Mouse (Mus musculus) heart, embryonic 15.5 days (tissue): Measurements from ENCODE around the gene Cpn1. TPM values are rescaled to one million over a fixed set of nuclear protein-coding genes. Genes with fewer than 3 reads are reported as not detected.

Experiments
- ATAC-seq: fragments of 200-750 bp; cut with Nextera tagmentation; replicated peaks from 2 replicates; pipeline ENCODE4 v1.8.0; 2017; ENCODE audit warnings: low read depth, moderate TSS enrichment; ENCODE audit not compliant: insufficient number of reproducible peaks, insufficient read depth, low FRiP score
- H3K27ac ChIP-seq: fragments of 300-500 bp; sonication (generic); 2 replicates; pipeline ENCODE4 v1.5.1; 2015; ENCODE audit warnings: mild to moderate bottlenecking, inconsistent platforms
- H3K27me3 ChIP-seq: fragments of 300-500 bp; sonication (generic); 2 replicates; pipeline ENCODE4 v1.6.1; 2015; ENCODE audit warnings: inconsistent platforms
- H3K36me3 ChIP-seq: fragments of 300-500 bp; sonication (generic); 2 replicates; pipeline ENCODE4 v1.6.1; 2015; ENCODE audit warnings: mild to moderate bottlenecking, inconsistent platforms
- H3K4me1 ChIP-seq: fragments of 300-500 bp; sonication (generic); replicated peaks from 2 replicates; pipeline ENCODE4 v1.6.1; 2015; ENCODE audit warnings: inconsistent platforms
- H3K4me2 ChIP-seq: fragments of 300-500 bp; sonication (generic); 2 replicates; pipeline ENCODE4 v1.6.1; 2015; ENCODE audit warnings: inconsistent platforms, mild to moderate bottlenecking, moderate library complexity
- H3K4me3 ChIP-seq: fragments of 300-500 bp; sonication (generic); 2 replicates; pipeline ENCODE4 v1.5.1; 2015; ENCODE audit warnings: mild to moderate bottlenecking, inconsistent platforms
- H3K9ac ChIP-seq: fragments of 300-500 bp; sonication (generic); 2 replicates; pipeline ENCODE4 v1.6.1; 2015; ENCODE audit warnings: mild to moderate bottlenecking, inconsistent platforms
- H3K9me3 ChIP-seq: fragments of 300-500 bp; sonication (generic); replicated peaks from 2 replicates; pipeline ENCODE4 v1.6.1; 2016; ENCODE audit warnings: inconsistent platforms
- WGBS: fragments of 180-500 bp; shearing (Covaris S2); methylation state at CpG from one replicate; pipeline ENCODE4 v1.1.7; 2015; ENCODE audit warnings: mixed read lengths; 5-methylcytosine and 5-hydroxymethylcytosine counted together
- polyA plus RNA-seq: library from polyadenylated mRNA; unstranded; fragments of >200 nt; fragmentation: Nextera tagmentation; extraction: Ambion mirVana; gene quantifications from 2 replicates; pipeline ENCODE4 v1.2.1, GENCODE M21; 2015

The Cpn1 gene
- polyA plus RNA-seq, 1 experiment from 2014 or later = 0.63 TPM

GRCm38 (mm10) chr19:44008784-44009183, 22.4 kb upstream of the Cpn1 start:
- H3K27ac ChIP-seq = no peak overlapping the region
- no peak overlapping the region for H3K9ac ChIP-seq
- no peaks in the 10 kb centered on the region for H3K36me3 ChIP-seq
- ATAC-seq = no peak
- H3K4me2 ChIP-seq = no peak overlapping the region
- H3K4me3 ChIP-seq = no peak overlapping the region
- no peaks in the 10 kb centered on the region for H3K9me3 ChIP-seq
- H3K4me1 ChIP-seq = no peaks in the 10 kb centered on the region
- no peaks in the 10 kb centered on the region for H3K27me3 ChIP-seq
- WGBS = 71% methylated on average over 15 of the region's 15 CpGs

- no peak for ATAC-seq
- WGBS = 68% methylated on average over 12 of the region's 12 CpGs
- Histone ChIP-seq H3K36me3 (no peaks in the 10 kb centered on the region), H3K27ac (no peak overlapping the region), H3K4me1 (no peaks in the 10 kb centered on the region), H3K9me3 (no peaks in the 10 kb centered on the region), H3K27me3 (no peaks in the 10 kb centered on the region), H3K9ac (no peak overlapping the region), H3K4me2 (no peak overlapping the region), H3K4me3 (no peak overlapping the region)
Observed at GRCm38 (mm10) chr19:44007186-44007585, 20.8 kb upstream of the Cpn1 start.

- no peaks in the 10 kb centered on the region for H3K27me3 ChIP-seq
- no peaks in the 10 kb centered on the region for H3K4me1 ChIP-seq
- H3K4me2 ChIP-seq = no peak overlapping the region
- H3K9ac ChIP-seq = no peak overlapping the region
- H3K9me3 ChIP-seq = no peaks in the 10 kb centered on the region
- H3K27ac ChIP-seq = no peak overlapping the region
- 73% methylated on average over 4 of the region's 4 CpGs for WGBS
- H3K4me3 ChIP-seq = no peak overlapping the region
- ATAC-seq = no peak
- H3K36me3 ChIP-seq = no peaks in the 10 kb centered on the region
Observed at GRCm38 (mm10) chr19:44005025-44005424, 18.7 kb upstream of the Cpn1 start.

- Histone ChIP-seq H3K4me3 (no peak overlapping the region), H3K9ac (no peak overlapping the region), H3K27ac (no peak overlapping the region), H3K27me3 (no peaks in the 10 kb centered on the region), H3K4me2 (no peak overlapping the region), H3K9me3 (no peaks in the 10 kb centered on the region), H3K36me3 (no peaks in the 10 kb centered on the region), H3K4me1 (no peaks in the 10 kb centered on the region)
- WGBS = 84% methylated on average over 2 of the region's 2 CpGs
- ATAC-seq = no peak
Observed at GRCm38 (mm10) chr19:44004261-44004660, 17.9 kb upstream of the Cpn1 start.

- WGBS = 64% methylated on average over 5 of the region's 5 CpGs
- no peaks in the 10 kb centered on the region for H3K27me3 ChIP-seq
- no peaks in the 10 kb centered on the region for H3K4me1 ChIP-seq
Observed at GRCm38 (mm10) chr19:44000720-44001119, 14.4 kb upstream of the Cpn1 start.

GRCm38 (mm10) chr19:44000061-44000460, 13.7 kb upstream of the Cpn1 start:
- Histone ChIP-seq H3K4me3 (no peak overlapping the region), H3K9me3 (no peaks in the 10 kb centered on the region), H3K27ac (no peak overlapping the region), H3K36me3 (no peaks in the 10 kb centered on the region), H3K9ac (no peak overlapping the region), H3K4me1 (no peaks in the 10 kb centered on the region; the same call in 1 of the 2 replicates), H3K4me2 (no peak overlapping the region), H3K27me3 (no peaks in the 10 kb centered on the region)
- WGBS = 59% methylated on average over 1 of the region's 1 CpGs
- no peak for ATAC-seq

More at GRCm38 (mm10) chr19:44000720-44001119, 14.4 kb upstream of the Cpn1 start:
- Histone ChIP-seq H3K4me2 (no peak overlapping the region), H3K9ac (no peak overlapping the region), H3K9me3 (no peaks in the 10 kb centered on the region), H3K36me3 (no peaks in the 10 kb centered on the region), H3K27ac (no peak overlapping the region), H3K4me3 (no peak overlapping the region)
- ATAC-seq = no peak

GRCm38 (mm10) chr19:43998802-43999527, 12.6 kb upstream of the Cpn1 start:
- peaks cover 5% of the 10 kb centered on the region; the same call in 1 of the 2 replicates for H3K4me1 ChIP-seq
- no peak overlapping the region for H3K4me2 ChIP-seq
- 85% methylated on average over 11 of the region's 11 CpGs for WGBS
- H3K27me3 ChIP-seq = no peaks in the 10 kb centered on the region
- no peak overlapping the region for H3K27ac ChIP-seq
- no peaks in the 10 kb centered on the region for H3K36me3 ChIP-seq
- no peak overlapping the region for H3K4me3 ChIP-seq
- no peaks in the 10 kb centered on the region for H3K9me3 ChIP-seq
- no peak overlapping the region for H3K9ac ChIP-seq
- ATAC-seq = no peak

- Histone ChIP-seq H3K4me2 (no peak overlapping the region), H3K27me3 (no peaks in the 10 kb centered on the region), H3K4me3 (no peak overlapping the region), H3K9ac (no peak overlapping the region), H3K27ac (no peak overlapping the region), H3K9me3 (no peaks in the 10 kb centered on the region), H3K4me1 (peaks cover 5% of the 10 kb centered on the region; the same call in 1 of the 2 replicates), H3K36me3 (no peaks in the 10 kb centered on the region)
- ATAC-seq = no peak
- 84% methylated on average over 10 of the region's 10 CpGs for WGBS
Observed at GRCm38 (mm10) chr19:43998101-43998500, 11.7 kb upstream of the Cpn1 start.

- peaks cover 5% of the 10 kb centered on the region; the same call in 1 of the 2 replicates for H3K4me1 ChIP-seq
- peak; percentile 73 for ATAC-seq
- H3K4me3 ChIP-seq = no peak overlapping the region
- no peak overlapping the region for H3K4me2 ChIP-seq
- H3K36me3 ChIP-seq = no peaks in the 10 kb centered on the region
- H3K27me3 ChIP-seq = no peaks in the 10 kb centered on the region
- no peak overlapping the region for H3K27ac ChIP-seq
- 27% methylated on average over 7 of the region's 7 CpGs for WGBS
- H3K9ac ChIP-seq = no peak overlapping the region
- H3K9me3 ChIP-seq = no peaks in the 10 kb centered on the region
Observed at GRCm38 (mm10) chr19:43995427-43995826, 9.1 kb upstream of the Cpn1 start.

- Histone ChIP-seq H3K9ac (no peak overlapping the region), H3K4me2 (no peak overlapping the region), H3K4me1 (peaks cover 5% of the 10 kb centered on the region; the same call in 1 of the 2 replicates), H3K27me3 (no peaks in the 10 kb centered on the region), H3K4me3 (no peak overlapping the region), H3K9me3 (no peaks in the 10 kb centered on the region), H3K27ac (no peak overlapping the region), H3K36me3 (no peaks in the 10 kb centered on the region)
- ATAC-seq = no peak
- 57% methylated on average over 4 of the region's 4 CpGs for WGBS
Observed at GRCm38 (mm10) chr19:43992464-43992863, 6.1 kb upstream of the Cpn1 start.

GRCm38 (mm10) chr19:43990362-43990761, 4.0 kb upstream of the Cpn1 start:
- no peaks in the 10 kb centered on the region for H3K36me3 ChIP-seq
- no peak overlapping the region for H3K4me2 ChIP-seq
- H3K9me3 ChIP-seq = no peaks in the 10 kb centered on the region
- ATAC-seq = no peak
- H3K27me3 ChIP-seq = peaks cover 5% of the 10 kb centered on the region; the same call in 1 of the 2 replicates
- no peak overlapping the region for H3K4me3 ChIP-seq
- no peak overlapping the region for H3K9ac ChIP-seq
- 79% methylated on average over 8 of the region's 8 CpGs for WGBS
- H3K4me1 ChIP-seq = peaks cover 5% of the 10 kb centered on the region; the same call in 1 of the 2 replicates
- no peak overlapping the region for H3K27ac ChIP-seq

GRCm38 (mm10) chr19:43981992-43982391, 4.4 kb downstream of the Cpn1 start:
- Histone ChIP-seq H3K27ac (no peak overlapping the region), H3K4me2 (no peak overlapping the region), H3K4me3 (no peak overlapping the region), H3K9ac (no peak overlapping the region), H3K9me3 (no peaks in the 10 kb centered on the region), H3K27me3 (peaks cover 9% of the 10 kb centered on the region; the same call in 1 of the 2 replicates), H3K4me1 (no peaks in the 10 kb centered on the region; the same call in 1 of the 2 replicates), H3K36me3 (no peaks in the 10 kb centered on the region)
- WGBS = 71% methylated on average over 5 of the region's 5 CpGs
- no peak for ATAC-seq
